Comparison of ENCODE assay signal across 10 mouse cellular contexts in genomic region chr10:79900951-79901410, GRCm38 (mm10). TPM values are rescaled to one million over a fixed set of nuclear protein-coding genes. Genes with fewer than 3 reads are reported as not detected.
DNase-seq lines count a peak whose midpoint lies in the region; ATAC-seq and TF ChIP-seq lines count a peak whose summit lies in the region.
"Had no signal": no experiment of that assay in that cellular context is flagged by ENCODE, and none has a peak within 500 bp of the region (broad histone marks: within the 10 kb centered on the region; RNA-seq: fewer than 3 reads in every experiment).

No protein-coding gene starts in this region.

- no peak overlapping the region for H3K27ac ChIP-seq in heart, adult 2 months
- peak overlapping the region; percentile 56 for H3K27ac ChIP-seq in forebrain, embryonic 12.5 days
- peak overlapping the region; percentile 56 for H3K27ac ChIP-seq in neural tube, embryonic 13.5 days (replicated peaks)
- H3K27ac ChIP-seq in heart, embryonic 10.5 days, result no peak overlapping the region
- H3K27ac ChIP-seq: heart, embryonic 15.5 days had no signal

- H3K9me3 ChIP-seq in forebrain, embryonic 12.5 days, result no peaks in the 10 kb centered on the region
- H3K9me3 ChIP-seq in neural tube, embryonic 13.5 days, result no peaks in the 10 kb centered on the region
- no peaks in the 10 kb centered on the region for H3K9me3 ChIP-seq in heart, embryonic 10.5 days
- H3K9me3 ChIP-seq: G1E; heart, embryonic 15.5 days had no signal

- H3K4me3 ChIP-seq in heart, adult 2 months, result no peak overlapping the region
- H3K4me3 ChIP-seq in forebrain, embryonic 12.5 days (replicated peaks), result no peak overlapping the region
- H3K4me3 ChIP-seq in neural tube, embryonic 13.5 days, result no peak overlapping the region
- H3K4me3 ChIP-seq in heart, embryonic 10.5 days, result no peak overlapping the region
- H3K4me3 ChIP-seq: heart, embryonic 15.5 days had no signal

- TF ChIP-seq EP300 in heart, adult 2 months (IDR thresholded peaks at IDR 0.05; ENCODE audit: insufficient read depth, low read depth, low read length), result no peak

- TF ChIP-seq CTCF in heart, adult 2 months (IDR thresholded peaks at IDR 0.05), result peak; percentile 35

- intact Hi-C loops in heart, adult 2 months (cut with DNase I), result no loop called here
- intact Hi-C loops in heart, postnatal 14 days (cut with DNase I), result no loop called here

- H3K27me3 ChIP-seq in heart, adult 2 months (ENCODE audit: control insufficient read depth, insufficient read depth, low read length), result no peaks in the 10 kb centered on the region
- H3K27me3 ChIP-seq in forebrain, embryonic 12.5 days, result peaks cover 51% of the 10 kb centered on the region
- peaks cover 9% of the 10 kb centered on the region for H3K27me3 ChIP-seq in neural tube, embryonic 13.5 days
- H3K27me3 ChIP-seq in heart, embryonic 10.5 days (ENCODE audit: insufficient read depth, poor library complexity, severe bottlenecking), result peaks cover 12% of the 10 kb centered on the region; the same call in 1 of the 2 replicates
- H3K27me3 ChIP-seq: heart, embryonic 15.5 days had no signal

- DNase-seq in heart, adult 2 months, result no peak
- DNase-seq in heart, postnatal 14 days, result no peak
- peak; percentile 93 for DNase-seq in layer of hippocampus, adult 9-11 months
- DNase-seq in gastrocnemius, postnatal 25 days, result no peak
- DNase-seq in heart, embryonic 10.5 days (ENCODE audit: low spot score), result no peak
- no peak for DNase-seq in thymus, postnatal 4 days

- no peaks in the 10 kb centered on the region for H3K4me1 ChIP-seq in heart, adult 2 months (ENCODE audit: control insufficient read depth, insufficient read depth, low read length)
- peaks cover 17% of the 10 kb centered on the region for H3K4me1 ChIP-seq in forebrain, embryonic 12.5 days
- H3K4me1 ChIP-seq in neural tube, embryonic 13.5 days (replicated peaks), result peaks cover 15% of the 10 kb centered on the region
- H3K4me1 ChIP-seq in heart, embryonic 10.5 days, result peaks cover 19% of the 10 kb centered on the region
- H3K4me1 ChIP-seq: heart, embryonic 15.5 days had no signal

- no peaks in the 10 kb centered on the region for H3K79me2 ChIP-seq in heart, adult 2 months (replicated peaks; ENCODE audit: control insufficient read depth, insufficient read depth, low read length)

- H3K9ac ChIP-seq in heart, adult 2 months (ENCODE audit: low read depth, low read length), result no peak overlapping the region
- H3K9ac ChIP-seq in forebrain, embryonic 12.5 days, result peak overlapping the region; percentile 29; the same call in 1 of the 2 replicates
- peak overlapping the region; percentile 54 for H3K9ac ChIP-seq in neural tube, embryonic 13.5 days
- H3K9ac ChIP-seq: heart, embryonic 15.5 days had no signal

- H3K4me2 ChIP-seq in forebrain, embryonic 12.5 days, result no peak overlapping the region
- H3K4me2 ChIP-seq in neural tube, embryonic 13.5 days, result no peak overlapping the region
- H3K4me2 ChIP-seq: heart, embryonic 15.5 days had no signal

- ATAC-seq in forebrain, embryonic 12.5 days (ENCODE audit: low FRiP score), result peak; percentile 68
- peak; percentile 63; the same call in 1 of the 2 replicates for ATAC-seq in neural tube, embryonic 13.5 days (ENCODE audit: low read depth)

- H3K36me3 ChIP-seq in heart, adult 2 months (ENCODE audit: control insufficient read depth, insufficient read depth, low read length), result no peaks in the 10 kb centered on the region
- H3K36me3 ChIP-seq in forebrain, embryonic 12.5 days (replicated peaks), result peaks cover 69% of the 10 kb centered on the region
- peaks cover 77% of the 10 kb centered on the region for H3K36me3 ChIP-seq in neural tube, embryonic 13.5 days
- peaks cover 88% of the 10 kb centered on the region for H3K36me3 ChIP-seq in heart, embryonic 10.5 days

- no peak for TF ChIP-seq POLR2A in heart, adult 2 months (IDR thresholded peaks at IDR 0.05; ENCODE audit: insufficient read depth, low read depth, low read length)

- 68% methylated on average over 2 of the region's 2 CpGs for WGBS in heart, adult 2 months
- WGBS in forebrain, embryonic 12.5 days, result 6% methylated on average over 2 of the region's 2 CpGs
- 0% methylated on average over 2 of the region's 2 CpGs for WGBS in neural tube, embryonic 13.5 days
- 51% methylated on average over 2 of the region's 2 CpGs for WGBS in heart, embryonic 10.5 days

RNA-seq across cellular contexts. Expression of gene Med16, which starts 7.7 kb away (rescaled TPM):
- total RNA-seq in heart, adult 2 months (2021), result 10 to 100 TPM; 40.8 to 54.1 TPM
- 54.9 and 62.4 TPM in 2 replicates for polyA plus RNA-seq in heart, adult 2 months (2012; rRNA removed)
- 10 to 100 TPM; 48.3 to 51.5 TPM for total RNA-seq in heart, postnatal 14 days (2021)
- 59.9 and 62.3 TPM in 2 replicates for polyA plus RNA-seq in forebrain, embryonic 12.5 days (2016; fragmentation: Nextera tagmentation; extraction: Ambion mirVana)
- 47.4 and 49.0 TPM in 2 replicates for polyA plus RNA-seq in neural tube, embryonic 13.5 days (2015; fragmentation: Nextera tagmentation; extraction: Ambion mirVana)
- total RNA-seq in gastrocnemius, postnatal 25 days (2021), result 10 to 100 TPM; 29.2 to 34.4 TPM
- 51.9 and 54.4 TPM in 2 replicates for polyA plus RNA-seq in heart, embryonic 10.5 days (2016; fragmentation: Nextera tagmentation; extraction: Ambion mirVana)

RNA-seq across cellular contexts. Expression of gene Gm26602, which starts 9.7 kb away (rescaled TPM):
- total RNA-seq in heart, adult 2 months (2021), result not detected
- polyA plus RNA-seq in heart, adult 2 months (2012; rRNA removed), result not detected in 2 replicates
- total RNA-seq in heart, postnatal 14 days (2021), result not detected
- 35.1 and 53.2 TPM in 2 replicates for polyA plus RNA-seq in forebrain, embryonic 12.5 days (2016; fragmentation: Nextera tagmentation; extraction: Ambion mirVana)
- polyA plus RNA-seq in neural tube, embryonic 13.5 days (2015; fragmentation: Nextera tagmentation; extraction: Ambion mirVana), result 40.5 and 48.8 TPM in 2 replicates
- not detected for total RNA-seq in gastrocnemius, postnatal 25 days (2021)
- polyA plus RNA-seq in heart, embryonic 10.5 days (2016; fragmentation: Nextera tagmentation; extraction: Ambion mirVana), result 1.4 and 4.0 TPM in 2 replicates
- total RNA-seq: G1E had no signal

RNA-seq across cellular contexts. Expression of gene Cfd, which starts 10.3 kb away (rescaled TPM):
- 10 to 100 TPM; 22.9 to 98.7 TPM for total RNA-seq in heart, adult 2 months (2021)
- polyA plus RNA-seq in heart, adult 2 months (2012; rRNA removed), result 85.9 and 490 TPM in 2 replicates
- total RNA-seq in heart, postnatal 14 days (2021), result 10 to 100 TPM; 14.2 to 77.3 TPM
- polyA plus RNA-seq in forebrain, embryonic 12.5 days (2016; fragmentation: Nextera tagmentation; extraction: Ambion mirVana), result not detected in 2 replicates
- not detected in 2 replicates for polyA plus RNA-seq in neural tube, embryonic 13.5 days (2015; fragmentation: Nextera tagmentation; extraction: Ambion mirVana)
- total RNA-seq in gastrocnemius, postnatal 25 days (2021), result 100 to 1,000 TPM in 1 of 2 experiments, 10 to 100 TPM in 1; 12.5 to 381 TPM
- not detected in 2 replicates for polyA plus RNA-seq in heart, embryonic 10.5 days (2016; fragmentation: Nextera tagmentation; extraction: Ambion mirVana)
- total RNA-seq: G1E had no signal
- polyA plus RNA-seq: G1E; heart, embryonic 15.5 days had no signal

RNA-seq across cellular contexts. Expression of gene Elane, which starts 14.9 kb away (rescaled TPM):
- not detected for total RNA-seq in heart, adult 2 months (2021)
- 0.23 TPM in 1 of 2 replicates, not detected in the other for polyA plus RNA-seq in heart, adult 2 months (2012; rRNA removed)
- not detected for total RNA-seq in heart, postnatal 14 days (2021)
- not detected in 2 replicates for polyA plus RNA-seq in forebrain, embryonic 12.5 days (2016; fragmentation: Nextera tagmentation; extraction: Ambion mirVana)
- polyA plus RNA-seq in neural tube, embryonic 13.5 days (2015; fragmentation: Nextera tagmentation; extraction: Ambion mirVana), result 0.67 TPM in 1 of 2 replicates, not detected in the other
- total RNA-seq in gastrocnemius, postnatal 25 days (2021), result not detected
- 0.14 and 0.15 TPM in 2 replicates for polyA plus RNA-seq in heart, embryonic 10.5 days (2016; fragmentation: Nextera tagmentation; extraction: Ambion mirVana)
- total RNA-seq: G1E had no signal

RNA-seq across cellular contexts. Expression of gene Kiss1r, which starts 15.8 kb away (rescaled TPM):
- total RNA-seq in heart, adult 2 months (2021), result under 1 TPM; 0.10 to 0.25 TPM
- polyA plus RNA-seq in heart, adult 2 months (2012; rRNA removed), result 0.79 and 1.5 TPM in 2 replicates
- total RNA-seq in heart, postnatal 14 days (2021), result under 1 TPM; 0.41 to 0.43 TPM
- 0.96 and 1.1 TPM in 2 replicates for polyA plus RNA-seq in forebrain, embryonic 12.5 days (2016; fragmentation: Nextera tagmentation; extraction: Ambion mirVana)
- 2.1 and 2.4 TPM in 2 replicates for polyA plus RNA-seq in neural tube, embryonic 13.5 days (2015; fragmentation: Nextera tagmentation; extraction: Ambion mirVana)
- total RNA-seq in gastrocnemius, postnatal 25 days (2021), result under 1 TPM; 0.18 to 0.29 TPM
- polyA plus RNA-seq in heart, embryonic 10.5 days (2016; fragmentation: Nextera tagmentation; extraction: Ambion mirVana), result 0.31 and 0.33 TPM in 2 replicates

Comparison
In these comparisons a context has a peak if more than half of its experiments do, and no peak if none do; other contexts are left out.
1. RNA of gene Cfd, which starts 10.3 kb away (polyA plus RNA-seq): 85.9 to 490 TPM in heart, adult 2 months; not detected in forebrain, embryonic 12.5 days, not detected in neural tube, embryonic 13.5 days and not detected in heart, embryonic 10.5 days; every median in the first group is over 10 times any median in the second.
2. H3K27ac ChIP-seq: peak in forebrain, embryonic 12.5 days (single experiment) and neural tube, embryonic 13.5 days (single experiment); none in heart, adult 2 months (single experiment) and heart, embryonic 10.5 days (single experiment).